Mouse (Mus musculus) 416B (cell line): ENCODE measurements around the gene Ksr2.

ENCODE experiments used
- DNase-seq: peaks from one replicate; pipeline ENCODE4 v3.0.0; 2011; ENCODE audit warnings: low read depth

Ksr2 gene

GRCm38 (mm10) chr5:117691271-117691670, 277.5 kb downstream of the Ksr2 start:
- no peak for DNase-seq

DNA sequence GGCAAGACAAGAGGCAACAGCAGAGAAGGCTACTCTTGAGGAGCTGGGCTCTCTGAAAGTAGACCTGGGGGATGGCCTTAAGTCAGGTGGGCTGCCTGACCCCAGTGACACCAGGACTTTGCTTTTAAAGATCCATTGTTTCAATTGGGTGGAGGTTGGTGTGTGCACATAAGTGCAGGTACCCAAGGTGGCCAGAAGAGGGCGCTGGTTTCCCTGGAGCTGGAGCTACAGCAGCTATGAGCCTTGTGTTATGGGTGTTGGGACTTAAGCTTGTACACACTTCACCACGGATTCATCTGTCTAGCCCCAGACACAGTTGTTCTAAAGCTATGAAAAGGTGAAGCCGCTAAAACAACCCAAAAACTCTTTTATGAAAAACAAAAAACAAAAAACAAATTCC, 279.8 kb downstream of the Ksr2 start:
- DNase-seq = no peak

GRCm38 (mm10) chr5:117694632-117695031, 280.8 kb downstream of the Ksr2 start:
- DNase-seq = no peak

- no peak for DNase-seq
Measured at GRCm38 (mm10) chr5:117696366-117696765, 282.6 kb downstream of the Ksr2 start.

GRCm38 (mm10) chr5:117697589-117697988, 283.8 kb downstream of the Ksr2 start:
- no peak for DNase-seq

DNA sequence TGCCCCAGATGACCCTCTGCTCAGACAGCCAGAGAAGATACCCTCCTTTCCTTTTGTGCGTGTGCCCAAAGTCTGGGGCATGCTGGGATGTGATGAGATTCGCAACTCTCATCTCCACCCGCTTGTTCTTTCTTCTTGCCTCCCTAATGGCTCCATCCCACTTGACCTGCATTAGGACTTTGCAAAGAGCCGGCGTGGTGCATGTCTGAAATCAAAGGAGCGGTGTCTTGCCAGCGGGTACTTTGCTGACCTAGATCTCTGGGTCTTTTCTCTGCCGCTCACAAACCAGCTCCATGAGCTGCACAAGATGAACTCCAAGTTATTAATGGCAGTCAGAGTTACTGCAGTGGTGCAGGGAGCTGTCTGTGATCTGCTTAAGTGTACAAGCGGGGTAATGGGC, 290.6 kb downstream of the Ksr2 start:
- DNase-seq = no peak

- DNase-seq = no peak
Measured at GRCm38 (mm10) chr5:117706633-117707032, 292.8 kb downstream of the Ksr2 start.

- DNase-seq = no peak
Measured at GRCm38 (mm10) chr5:117709306-117709705, 295.5 kb downstream of the Ksr2 start.

GRCm38 (mm10) chr5:117711636-117712035, 297.8 kb downstream of the Ksr2 start:
- DNase-seq = no peak

DNA sequence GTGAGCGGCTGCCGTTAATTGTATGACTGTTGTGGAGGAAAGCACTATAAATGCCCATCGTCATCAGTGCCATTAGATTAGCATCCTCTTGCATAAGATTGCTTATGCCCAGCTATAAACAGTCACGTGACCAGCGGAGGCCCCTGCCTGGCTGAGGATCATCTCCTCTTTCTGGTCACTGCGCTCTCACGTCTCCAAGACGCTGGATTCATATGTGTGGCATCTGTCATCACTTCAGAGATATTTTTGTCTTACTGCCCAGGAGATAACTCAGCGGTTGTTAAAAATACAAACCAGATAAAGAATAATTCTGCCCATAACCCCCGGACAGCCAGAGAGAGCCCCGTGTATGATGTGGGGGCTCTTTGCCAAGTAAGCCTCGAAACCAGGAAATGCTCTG, 298.4 kb downstream of the Ksr2 start:
- DNase-seq = no peak

DNA sequence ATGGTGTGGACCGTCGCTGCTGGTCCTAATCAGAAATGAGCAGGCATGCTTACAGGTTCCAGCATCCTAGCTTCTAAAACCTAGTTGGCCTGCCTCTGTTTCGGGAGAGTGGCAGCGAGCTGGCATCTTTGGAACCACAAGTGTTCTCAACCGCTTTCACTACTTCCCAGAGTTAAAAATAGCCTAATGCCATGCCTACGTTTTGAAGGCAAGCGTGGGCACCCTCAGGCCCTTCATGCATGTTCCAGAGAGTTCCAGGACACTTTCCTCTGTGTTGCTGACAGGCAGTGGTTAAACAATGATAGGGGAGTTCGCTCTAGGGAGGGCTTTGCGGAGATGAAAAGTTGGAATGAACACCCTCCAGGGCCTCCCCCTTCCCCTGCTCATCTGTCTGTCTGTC, 303.3 kb downstream of the Ksr2 start:
- DNase-seq = no peak

GRCm38 (mm10) chr5:117723316-117723715, 309.5 kb downstream of the Ksr2 start:
- DNase-seq = no peak

- DNase-seq = no peak
Measured at GRCm38 (mm10) chr5:117726548-117726947, 312.7 kb downstream of the Ksr2 start.

DNA sequence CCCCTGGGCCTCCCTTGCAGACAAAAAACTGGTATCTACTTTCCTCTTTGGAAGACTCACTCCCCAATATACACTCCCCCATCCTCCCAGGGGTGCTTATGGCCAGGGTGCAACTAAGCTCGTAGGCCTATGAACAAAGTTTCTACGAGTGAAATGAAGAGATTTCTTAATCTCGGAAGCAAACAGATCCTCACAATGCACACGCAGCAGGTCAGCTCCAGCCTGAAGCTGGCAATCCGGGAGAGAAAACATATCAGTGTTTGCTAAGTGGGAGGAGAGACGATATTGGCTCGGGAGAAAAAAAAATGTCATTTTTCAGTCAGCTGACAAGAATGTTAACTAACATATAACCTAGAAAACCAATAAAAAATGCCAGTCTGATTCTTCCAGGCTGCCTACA, 313.3 kb downstream of the Ksr2 start:
- DNase-seq = no peak

- no peak for DNase-seq
Measured at GRCm38 (mm10) chr5:117731311-117731710, 317.5 kb downstream of the Ksr2 start.

DNA sequence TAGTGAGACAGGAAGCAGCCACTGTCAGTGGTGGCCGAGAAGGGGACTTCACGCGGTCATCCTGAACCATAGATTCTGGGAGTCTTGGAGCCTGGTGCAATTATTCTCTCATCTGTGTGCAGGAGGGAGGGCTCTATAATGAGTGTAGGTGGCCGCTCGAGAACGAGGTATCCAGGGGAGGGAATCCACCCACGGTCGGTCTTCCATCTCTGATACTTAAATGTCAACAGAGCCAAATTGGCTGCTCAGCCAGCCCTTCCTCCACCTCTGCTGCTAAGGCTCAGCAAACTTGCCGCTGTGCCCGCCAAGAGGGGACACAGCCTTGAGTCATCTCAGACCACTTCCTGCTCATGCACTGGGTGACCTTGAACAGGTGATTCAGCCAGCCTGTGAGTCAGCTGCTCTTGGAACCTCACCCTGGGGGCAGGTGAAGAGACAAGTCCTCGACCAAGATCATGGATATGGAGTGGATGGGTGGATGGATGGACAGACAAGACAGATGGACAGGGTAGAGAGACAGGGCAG, 330.9 kb downstream of the Ksr2 start:
- DNase-seq = peak; percentile 56

- DNase-seq = no peak
Measured at GRCm38 (mm10) chr5:117749353-117749752, 335.6 kb downstream of the Ksr2 start.

- no peak for DNase-seq
Measured at GRCm38 (mm10) chr5:117757696-117758482, 344.1 kb downstream of the Ksr2 start.

GRCm38 (mm10) chr5:117761181-117761832, 347.5 kb downstream of the Ksr2 start:
- DNase-seq = peak; percentile 4

GRCm38 (mm10) chr5:117764496-117764895, 350.7 kb downstream of the Ksr2 start:
- no peak for DNase-seq

- DNase-seq = no peak
Measured at GRCm38 (mm10) chr5:117779175-117779574, 365.4 kb downstream of the Ksr2 start.

DNA sequence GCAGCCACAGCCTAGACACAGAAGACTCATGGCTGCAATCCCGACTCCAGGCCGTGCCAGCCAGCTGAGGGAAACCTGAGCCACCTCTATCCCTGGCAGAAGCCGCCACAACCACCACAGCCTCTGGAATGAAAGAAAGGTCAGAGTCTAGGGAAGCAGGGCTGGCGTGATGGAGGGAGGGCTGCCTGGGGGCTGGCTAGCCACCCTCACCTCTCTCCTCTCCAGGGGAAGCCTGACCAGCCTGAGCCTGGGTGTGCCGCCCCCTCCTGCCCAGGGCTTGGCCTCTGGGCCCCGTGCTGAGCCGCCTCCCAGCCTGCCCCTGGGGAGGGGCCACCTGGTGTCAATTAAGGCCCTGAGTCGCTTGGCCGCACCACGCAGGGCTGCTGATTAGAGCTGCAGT, 366.9 kb downstream of the Ksr2 start, which contains the start of gene Nos1:
TSS of gene Nos1 (plus strand) at position 352 of the 400 bp plus-strand sequence.
- no peak for DNase-seq

DNA sequence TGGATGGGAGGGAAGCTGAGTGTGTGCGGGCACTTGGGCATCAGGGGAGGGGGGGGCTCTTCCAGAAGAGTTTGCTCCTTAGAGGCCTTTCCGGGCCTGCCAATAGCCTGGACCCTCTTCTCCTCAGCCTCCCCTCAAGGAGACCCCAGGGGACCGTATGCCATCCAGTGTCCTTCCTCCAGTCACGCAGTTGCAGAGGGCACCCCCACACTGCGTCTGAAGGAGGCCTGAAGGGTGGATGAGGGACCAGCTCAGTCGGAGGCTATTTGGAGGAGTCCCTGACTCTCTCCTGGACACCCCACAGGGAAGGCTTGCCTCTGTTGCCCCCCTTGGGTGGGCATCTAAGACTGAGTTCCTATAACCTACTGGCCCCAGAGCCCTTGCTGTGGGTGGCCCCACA, 367.4 kb downstream of the Ksr2 start:
- no peak for DNase-seq
